Mouse (Mus musculus) frontal cortex, postnatal 25 days (tissue): Measurements from ENCODE around the gene Erc2.

Experiments
- DNase-seq, 2 experiments: peaks; one replicate each; pipeline ENCODE4 v3.0.0; 2022; ENCODE audit warnings: low spot score in 2 of 2

Gene Erc2

DNA sequence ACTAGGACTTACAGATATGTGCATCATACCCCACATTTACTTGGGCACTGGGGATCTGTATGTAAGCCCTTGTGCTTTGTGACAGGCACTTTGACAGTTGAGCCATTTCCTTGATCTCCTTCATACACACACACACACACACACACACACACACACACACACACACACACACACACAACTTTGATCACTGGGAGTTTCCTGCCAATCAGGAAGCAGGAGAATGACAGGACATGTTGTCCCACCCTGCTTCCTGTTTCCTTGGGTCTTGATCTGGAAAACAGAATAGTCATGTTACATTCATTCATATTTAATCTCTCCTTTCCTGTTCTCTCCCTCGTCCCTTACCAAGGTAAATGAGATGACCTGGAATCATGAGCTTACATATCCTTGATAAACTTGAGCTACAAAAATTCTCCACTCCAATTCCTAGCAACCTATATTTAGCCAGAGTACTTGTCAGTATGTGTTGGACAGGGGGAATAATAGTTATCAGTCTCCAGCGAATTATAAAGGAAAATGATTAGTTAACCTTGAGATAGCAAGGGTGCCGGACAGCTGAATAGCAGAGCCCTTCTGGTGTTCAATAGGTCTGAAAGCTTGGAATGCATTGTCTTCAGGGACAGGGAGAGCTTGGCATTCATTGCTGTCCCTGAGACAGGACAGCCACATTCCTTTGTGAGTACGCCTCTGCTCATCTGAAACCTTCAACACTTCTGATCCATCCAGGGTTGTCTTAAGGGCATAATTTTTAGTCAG lies 559.0 kb downstream of the Erc2 start:
- no peak for DNase-seq

DNA sequence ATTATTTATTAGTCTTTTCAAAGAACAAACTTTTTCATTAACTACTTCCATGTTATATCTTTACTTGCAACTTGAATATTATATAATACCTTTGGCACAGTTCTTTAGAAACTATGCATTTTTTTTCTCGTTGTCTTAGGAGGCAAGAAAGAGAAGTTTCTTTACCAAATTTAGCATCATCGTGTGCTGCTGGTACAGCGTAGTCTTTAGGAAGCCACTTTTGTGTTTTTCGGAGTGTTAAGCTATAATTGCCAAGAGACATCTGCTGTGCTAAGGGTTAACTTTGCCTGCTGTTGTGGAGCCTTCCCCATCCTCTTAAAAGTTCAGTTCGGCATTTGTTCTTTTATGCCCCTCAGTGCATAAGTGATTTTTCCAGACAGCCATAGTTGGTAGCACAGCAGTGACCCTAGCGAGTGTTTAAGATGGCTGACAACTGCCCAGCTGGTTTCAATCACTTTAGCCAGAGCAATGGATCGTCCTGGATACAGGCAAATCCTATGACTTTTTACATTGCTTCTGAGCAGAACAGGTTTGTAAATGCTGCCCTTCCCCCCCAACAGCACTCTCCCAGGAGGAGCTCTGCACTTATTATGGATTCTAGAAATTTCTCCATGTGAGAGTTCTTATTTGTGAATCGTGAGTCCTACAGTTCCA lies 570.6 kb downstream of the Erc2 start:
- DNase-seq: no peak

DNA sequence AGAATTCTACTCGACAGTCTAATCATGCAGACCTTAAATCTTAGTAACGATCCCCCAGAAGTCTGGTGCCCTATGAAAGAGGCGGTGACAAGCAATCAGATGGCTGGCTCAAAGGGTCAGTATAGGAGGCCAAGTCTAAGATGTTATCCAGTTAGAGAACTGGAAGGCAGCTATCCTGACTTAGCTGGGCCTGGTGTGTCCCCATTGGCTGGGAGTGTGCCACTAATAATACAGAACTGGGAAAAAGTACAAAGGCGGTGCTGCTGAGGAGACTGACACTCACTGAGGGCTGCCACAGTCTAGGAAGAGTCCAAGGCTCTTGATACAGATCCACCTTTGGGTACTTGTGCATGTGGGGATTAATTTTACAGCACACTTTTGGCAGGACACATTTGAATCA lies 581.6 kb downstream of the Erc2 start:
- no peak for DNase-seq

DNA sequence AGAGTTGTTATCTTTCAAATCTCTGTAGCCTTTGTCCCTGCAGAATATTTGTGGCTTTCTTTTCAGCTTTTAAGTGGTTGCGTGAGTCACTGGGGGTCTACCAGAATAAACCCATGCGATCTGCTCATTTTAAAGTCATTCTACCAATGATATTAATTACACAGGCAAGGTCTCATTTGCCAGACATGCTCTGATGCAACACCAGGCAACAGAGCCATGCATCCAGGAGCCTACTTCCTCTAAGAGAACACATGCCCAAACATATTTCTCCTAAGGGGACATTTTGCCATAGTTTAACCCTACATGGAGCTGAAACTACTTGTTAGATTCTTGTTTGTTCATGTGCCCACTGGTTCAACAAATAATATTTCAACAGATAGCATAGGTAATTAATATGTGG lies 584.1 kb downstream of the Erc2 start:
- no peak for DNase-seq

DNA sequence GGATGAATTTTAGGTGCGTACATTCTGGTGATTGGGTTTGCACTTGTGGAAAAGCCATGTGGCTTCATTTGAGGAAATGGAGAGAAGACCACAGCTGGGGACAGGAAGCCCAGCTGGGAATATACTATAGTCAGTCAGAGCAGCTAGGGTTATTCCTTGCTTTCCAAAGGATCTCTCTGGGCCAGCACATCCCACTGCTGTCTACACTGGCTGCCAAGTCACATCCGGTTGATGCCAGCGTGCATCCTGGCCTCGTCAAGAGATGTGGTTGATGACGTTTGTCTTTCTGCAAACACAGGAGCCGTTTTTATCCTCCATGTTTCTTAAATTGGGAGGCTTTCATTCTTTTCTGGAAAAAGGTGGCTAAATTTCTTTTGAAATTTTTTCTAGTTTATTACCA lies 603.3 kb downstream of the Erc2 start:
- DNase-seq: no peak

DNA sequence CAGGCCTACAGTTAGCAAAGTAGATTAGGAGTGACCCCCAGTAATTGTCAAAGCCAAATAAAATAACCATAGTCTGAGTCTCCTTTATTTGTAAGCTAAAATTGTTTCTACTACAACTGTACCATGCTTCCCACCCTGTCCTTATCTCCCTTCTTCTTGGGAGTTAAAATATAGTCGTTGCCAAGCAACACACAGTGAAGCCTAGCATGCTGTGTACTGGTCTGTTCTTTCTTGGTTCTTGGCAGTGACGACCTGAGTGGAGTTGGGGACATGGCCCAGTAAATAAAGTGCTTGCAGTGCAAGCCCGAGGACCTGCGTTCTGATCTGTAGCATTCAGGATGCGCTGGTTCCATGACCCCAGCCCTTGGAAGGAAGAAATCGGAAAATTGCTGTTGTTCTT lies 608.3 kb downstream of the Erc2 start:
- DNase-seq: no peak

DNA sequence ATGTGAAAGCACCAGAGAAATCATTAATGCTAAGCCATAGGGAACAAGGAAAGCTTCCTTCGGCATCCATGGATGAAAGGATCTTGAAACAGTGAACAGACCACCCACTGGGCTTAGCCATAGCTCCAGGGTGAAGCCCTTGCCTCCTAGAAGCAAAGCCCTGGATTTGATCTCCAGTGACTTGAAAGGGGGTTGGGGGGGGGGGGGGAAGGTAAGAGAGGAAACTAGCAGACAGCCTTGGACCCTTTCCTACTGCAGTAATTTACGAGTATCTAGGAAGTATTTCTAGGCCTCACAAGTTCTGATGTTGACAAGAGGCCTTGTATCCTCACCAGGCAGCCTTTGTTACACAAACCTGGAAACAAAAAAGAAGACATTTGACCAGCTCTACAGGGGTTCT lies 609.0 kb downstream of the Erc2 start:
- no peak for DNase-seq

DNA sequence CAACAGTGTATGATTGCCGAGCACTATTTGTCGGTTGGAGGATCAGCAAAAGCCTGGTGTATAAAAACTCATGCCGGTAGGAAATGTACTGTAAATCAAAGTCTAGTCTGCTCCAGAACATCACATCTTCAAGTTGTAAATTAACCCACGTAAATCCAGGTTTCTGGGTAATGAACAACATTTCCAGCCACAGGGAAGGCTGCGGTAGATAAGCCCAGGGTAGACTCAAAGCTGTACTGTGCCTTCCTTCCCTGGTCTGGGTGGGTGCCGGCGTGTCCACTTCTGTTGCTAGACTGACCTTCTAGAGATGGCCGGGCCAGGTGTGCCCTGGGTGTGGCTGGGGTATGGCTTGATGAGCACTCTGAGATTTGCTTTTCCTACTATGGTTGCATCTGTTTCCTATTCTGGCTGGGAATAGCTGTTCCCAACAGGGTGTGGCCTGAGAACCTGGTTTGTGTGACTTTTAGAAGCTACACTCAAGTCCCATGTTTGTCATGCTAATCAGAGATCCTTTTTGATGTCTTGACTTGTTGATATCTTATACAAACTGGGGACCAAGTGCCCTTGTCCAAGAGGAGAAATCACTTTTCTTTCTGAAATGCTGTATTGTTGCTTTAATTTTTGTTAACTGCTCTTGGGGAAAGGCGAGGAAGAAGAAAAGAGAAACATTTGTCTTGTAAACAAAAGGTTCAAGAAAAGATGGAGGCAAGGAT lies 616.3 kb downstream of the Erc2 start:
- no peak for DNase-seq

DNA sequence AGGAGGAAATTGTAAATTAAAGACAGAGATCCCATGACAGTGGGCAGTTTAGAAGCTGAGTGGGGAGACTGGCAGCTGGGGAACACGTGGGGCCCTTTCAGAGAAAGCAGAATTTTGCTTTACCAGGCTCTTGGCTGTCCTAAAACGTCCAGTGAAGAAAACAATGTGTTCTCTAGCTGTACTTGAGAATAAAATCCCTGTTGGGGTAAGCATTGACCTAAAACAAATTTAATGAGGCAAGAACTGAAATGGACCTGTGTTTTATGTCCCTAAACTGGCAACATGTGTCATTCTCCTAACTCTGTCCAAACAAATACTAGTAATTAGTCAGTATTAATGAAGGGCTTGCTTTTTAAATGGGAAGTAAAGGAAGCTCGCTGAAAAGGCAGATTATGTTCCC lies 617.9 kb downstream of the Erc2 start:
- no peak for DNase-seq

DNA sequence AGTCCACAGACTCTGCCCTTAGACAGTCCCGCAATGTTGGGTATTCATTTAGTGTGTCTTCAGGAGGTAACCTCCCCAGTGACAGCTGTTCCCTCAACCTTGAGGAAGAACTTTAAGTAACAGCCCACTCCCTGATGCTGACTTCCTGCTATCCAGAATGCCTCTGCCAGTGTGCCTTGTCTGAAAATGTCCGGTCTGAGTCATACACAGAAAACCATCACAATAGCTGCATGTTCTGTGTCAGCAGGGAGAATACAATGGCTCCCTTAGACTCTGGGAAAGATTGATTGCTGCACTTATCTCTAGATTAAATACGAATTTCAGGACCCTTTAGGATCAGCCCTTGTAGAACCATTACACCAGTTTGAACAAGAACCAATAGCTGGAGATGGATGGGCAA lies 620.5 kb downstream of the Erc2 start:
- no peak for DNase-seq

DNA sequence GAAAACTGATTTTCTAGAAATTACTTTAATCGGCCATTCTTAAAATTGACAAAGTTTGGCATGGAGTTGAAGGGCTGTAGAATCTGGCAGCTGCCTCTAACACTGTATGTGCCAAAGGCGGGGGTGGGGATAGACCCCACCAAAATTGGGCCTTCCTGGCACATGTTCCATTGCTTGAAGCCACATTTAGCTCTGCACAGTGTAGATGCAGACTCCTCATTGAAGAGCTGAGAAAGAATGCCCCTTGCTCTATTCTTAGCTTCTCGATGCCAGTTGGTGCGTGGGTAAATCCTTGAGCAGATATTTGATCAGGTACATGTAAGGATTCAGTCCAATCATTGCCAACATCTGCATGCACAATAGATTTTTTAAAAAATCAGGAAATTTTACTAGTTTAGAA lies 621.2 kb downstream of the Erc2 start:
- no peak for DNase-seq

DNA sequence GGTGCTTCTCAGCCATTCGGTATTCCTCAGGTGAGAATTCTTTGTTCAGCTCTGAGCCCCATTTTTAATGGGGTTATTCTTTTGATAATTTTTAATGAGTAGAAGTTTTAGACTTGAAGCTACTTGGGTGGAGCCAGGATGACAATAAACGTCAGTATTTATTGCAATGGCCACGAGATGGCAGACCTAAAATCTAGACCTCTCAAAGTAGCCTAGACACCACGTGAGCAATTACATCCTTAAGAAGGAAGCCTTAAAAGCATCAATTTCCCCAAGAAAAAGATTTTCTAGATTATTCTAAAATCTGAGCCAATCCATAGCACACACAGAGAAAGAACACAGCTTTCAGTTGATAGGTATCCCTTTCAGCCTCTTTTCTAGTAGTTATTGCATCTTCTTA lies 640.5 kb downstream of the Erc2 start:
- no peak for DNase-seq

DNA sequence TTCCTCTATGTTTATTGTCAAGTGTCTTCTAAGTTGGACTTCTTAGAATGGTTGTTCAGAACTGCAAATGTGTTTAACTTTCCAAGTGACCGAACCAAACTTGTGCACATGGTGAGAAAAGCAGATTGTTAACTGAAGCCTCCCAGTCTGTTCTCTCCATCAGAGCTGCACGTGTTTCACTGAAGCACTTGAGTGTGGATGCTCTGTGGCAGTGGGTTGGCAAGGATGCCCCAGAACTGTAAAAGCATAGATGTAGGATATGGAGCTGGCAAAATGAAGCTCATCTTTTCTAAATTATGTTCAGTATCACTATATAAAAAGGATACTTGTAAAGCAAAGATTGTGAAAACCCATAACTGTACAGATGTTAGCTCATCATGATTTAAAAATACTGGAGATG lies 645.1 kb downstream of the Erc2 start:
- no peak for DNase-seq

DNA sequence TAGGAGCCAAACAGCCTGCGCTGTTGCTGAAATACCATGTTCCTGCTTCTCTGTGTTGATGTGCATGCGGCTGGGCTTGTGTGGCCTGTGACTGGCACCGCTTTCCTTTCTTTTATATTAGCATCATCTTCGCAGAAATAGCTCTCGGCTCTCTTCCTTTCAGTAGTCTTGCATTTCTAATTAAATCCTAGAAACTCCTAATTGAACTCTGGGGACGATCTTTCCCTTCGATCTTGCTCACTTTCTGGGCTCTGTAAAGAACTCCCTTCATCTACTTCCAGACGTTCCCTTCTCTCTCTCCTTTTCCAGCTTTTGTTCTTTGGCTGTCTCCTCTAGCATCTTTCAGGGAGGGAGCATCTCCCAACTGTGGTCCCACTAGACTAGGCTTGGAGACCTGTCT lies 649.6 kb downstream of the Erc2 start:
- no peak for DNase-seq

DNA sequence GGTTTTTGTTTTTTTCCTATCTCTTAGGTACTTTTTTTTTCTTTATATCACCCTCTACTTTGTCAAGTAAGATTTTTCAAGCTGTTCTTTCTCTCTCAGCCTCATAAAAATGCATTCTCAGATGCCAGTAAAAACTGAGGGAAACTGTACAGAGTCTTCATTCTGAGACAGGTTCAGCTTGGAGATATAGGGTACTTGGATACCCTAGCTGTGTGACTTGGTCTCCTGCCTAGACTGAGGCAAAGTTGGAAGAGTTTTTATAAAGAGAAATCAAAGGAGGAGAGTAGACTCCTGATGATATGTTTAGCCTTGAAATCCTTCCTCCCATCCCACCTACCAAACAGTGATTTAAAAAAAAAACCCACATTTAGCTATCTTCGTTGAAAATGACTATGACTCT lies 651.4 kb downstream of the Erc2 start:
- DNase-seq: no peak

DNA sequence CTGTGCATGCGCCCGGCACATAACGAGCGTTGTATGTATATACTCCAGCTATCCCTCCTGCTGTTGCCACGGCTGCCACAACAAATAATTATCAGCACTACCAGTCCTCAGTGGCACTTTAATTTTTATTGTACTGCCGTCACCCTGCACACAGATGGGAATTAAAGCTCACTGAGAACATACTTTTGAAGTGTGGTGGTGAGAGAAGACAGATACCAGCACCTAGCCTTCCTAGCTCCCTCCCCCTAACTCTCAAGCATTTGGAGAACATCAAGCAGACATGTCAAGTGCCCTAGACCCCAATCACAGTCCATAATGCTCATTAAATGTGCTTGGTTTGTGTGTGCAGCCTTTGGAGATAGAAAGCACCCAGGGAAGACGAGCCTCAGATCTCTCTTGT lies 652.6 kb downstream of the Erc2 start:
- DNase-seq: no peak

DNA sequence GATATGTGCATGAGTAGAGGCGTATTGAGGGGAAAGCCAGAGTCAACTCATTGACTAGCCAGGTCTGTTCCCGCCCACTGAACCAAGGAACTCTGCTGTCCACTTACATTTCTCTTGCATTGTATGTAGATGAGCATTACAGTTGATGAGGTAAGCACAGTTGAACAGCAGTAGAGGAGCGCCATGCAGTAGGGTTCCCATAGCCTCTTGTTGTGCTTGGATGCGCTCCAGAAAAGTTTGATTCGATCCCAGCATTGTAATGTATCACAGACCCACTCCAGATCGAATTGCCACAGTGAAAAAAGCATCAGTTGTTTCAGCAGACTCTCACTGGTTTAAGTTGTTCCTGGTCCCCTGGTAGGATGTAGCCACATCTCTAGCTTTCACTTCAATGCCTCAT lies 656.7 kb downstream of the Erc2 start:
- DNase-seq: no peak

DNA sequence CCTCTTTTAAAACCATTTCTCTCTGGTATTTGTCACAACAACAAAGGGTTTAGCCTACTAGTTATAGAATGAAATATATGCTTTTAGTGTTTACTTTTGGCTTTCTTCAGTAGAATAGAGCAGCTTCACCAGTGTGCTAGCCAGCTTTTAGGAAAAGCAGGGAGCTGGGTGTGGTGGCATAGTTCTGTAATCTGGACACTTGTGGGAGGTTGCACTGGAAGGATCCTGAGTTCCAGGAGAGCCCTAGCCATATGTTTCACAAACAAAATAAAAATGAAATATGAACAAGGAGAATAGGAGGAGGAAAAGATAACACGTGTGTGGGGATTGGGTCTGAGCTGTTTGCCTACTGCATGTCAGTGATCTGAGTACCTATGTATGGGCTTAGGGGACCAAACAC lies 658.1 kb downstream of the Erc2 start:
- DNase-seq: no peak

DNA sequence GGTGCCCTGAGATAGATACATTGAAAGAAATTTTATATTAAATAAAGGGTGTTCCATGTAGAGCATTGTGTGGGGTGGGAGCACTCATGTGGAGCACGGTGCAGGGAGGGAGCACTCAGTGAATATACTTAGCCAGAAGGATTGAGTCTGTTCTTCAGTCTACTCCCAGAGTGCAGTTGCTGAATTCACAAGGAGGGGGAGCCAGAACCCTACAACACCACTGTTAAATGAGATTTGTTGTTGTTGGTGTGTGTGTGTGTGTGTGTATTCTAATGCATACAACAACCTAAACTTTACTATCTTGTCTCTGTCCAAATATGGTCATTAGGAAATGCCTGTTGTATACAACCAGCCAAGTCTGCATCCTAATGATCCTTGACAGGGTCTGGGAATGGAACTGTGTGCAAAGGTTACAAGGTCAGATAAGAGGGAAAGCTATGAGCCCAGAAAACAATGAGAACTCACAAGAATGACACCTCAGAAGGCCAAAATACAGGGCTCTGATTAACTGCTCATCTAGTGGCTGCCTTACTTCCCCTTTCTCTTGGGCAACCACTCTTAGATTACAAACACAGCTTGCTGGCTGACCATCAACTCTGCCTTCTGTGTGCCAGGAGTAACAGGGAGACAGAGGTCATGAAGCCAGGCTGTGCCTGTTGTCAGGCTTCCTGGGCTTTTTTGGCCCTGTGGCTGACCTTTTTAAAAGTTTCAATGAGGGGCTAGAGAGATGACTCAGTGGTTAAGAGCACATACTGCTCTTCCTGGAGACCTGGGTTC lies 661.3 kb downstream of the Erc2 start:
- DNase-seq: no peak

DNA sequence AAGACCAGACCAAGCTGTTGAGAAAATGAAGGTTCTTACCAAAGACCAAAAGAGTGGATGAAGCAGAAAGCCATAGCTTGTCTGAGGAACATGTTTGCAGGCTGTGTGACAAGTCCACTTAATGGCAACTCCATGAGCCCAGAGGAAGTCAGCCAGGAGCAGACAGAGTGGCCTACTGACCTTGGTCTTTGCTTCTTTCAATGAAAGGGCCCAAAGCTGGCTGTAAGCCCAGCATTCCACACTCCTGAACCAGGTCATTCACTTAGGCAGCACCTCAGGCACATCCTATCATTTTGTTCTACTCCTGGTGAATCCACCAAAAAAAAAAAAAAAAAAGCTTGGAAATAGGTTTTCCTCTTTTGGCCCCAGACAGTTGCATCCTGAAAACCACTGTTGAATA lies 664.3 kb downstream of the Erc2 start:
- no peak for DNase-seq

DNA sequence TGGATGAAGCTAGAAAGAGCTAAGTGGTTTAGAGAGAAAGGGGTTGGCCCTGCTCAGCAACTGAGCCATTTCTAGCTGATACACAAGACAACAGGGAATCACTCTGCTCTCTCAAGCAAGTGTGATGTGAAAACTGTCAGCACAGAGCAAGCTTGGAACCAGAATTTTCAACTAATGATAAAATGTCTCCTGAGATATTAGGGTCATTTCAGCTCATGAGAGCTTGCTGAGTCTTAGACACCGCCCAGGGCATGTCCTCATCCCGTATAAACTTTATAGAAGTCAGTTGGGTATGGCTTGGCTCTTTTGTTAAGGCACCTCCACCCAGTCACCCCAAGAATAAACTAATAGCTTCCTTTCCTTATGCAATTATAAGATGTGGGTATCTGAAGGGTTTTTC lies 666.0 kb downstream of the Erc2 start:
- no peak for DNase-seq

DNA sequence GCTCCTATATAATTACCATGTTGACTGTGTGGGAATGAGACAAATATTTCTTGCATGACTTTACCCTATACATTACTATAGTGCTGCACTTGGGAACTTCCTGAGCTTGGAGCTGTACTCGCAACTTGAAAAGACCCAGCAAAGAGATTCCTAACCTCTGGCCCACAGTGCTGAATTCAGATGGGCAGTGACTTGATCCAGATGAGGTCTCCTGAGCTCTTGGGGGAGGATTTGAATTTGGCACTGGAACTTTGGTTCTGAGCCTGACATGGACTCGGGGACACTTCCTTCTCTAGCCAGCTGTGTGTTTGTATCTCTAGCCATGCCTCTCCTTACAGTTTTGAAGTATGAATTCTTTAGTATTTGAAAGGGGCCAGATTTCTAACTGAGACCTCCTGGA lies 666.7 kb downstream of the Erc2 start:
- DNase-seq: no peak
